ENCODE assay signal across 8 mouse cellular contexts in genomic region chr11:97659267-97659989, GRCm38 (mm10). TPM values are rescaled to one million over a fixed set of nuclear protein-coding genes. Genes with fewer than 3 reads are reported as not detected.
A peak's percentile ranks its signal among the peaks of the same experiment; 100 is the strongest.
DNase-seq lines count a peak whose midpoint lies in the region; ATAC-seq and TF ChIP-seq lines count a peak whose summit lies in the region.

No protein-coding gene starts in this region.

- ATAC-seq in lung, embryonic 14.5 days (ENCODE audit: insufficient read depth), result no peak
- no peak for ATAC-seq in embryonic facial prominence, embryonic 11.5 days (replicated peaks; ENCODE audit: insufficient number of reproducible peaks, low FRiP score, low TSS enrichment, low read depth)

- TF ChIP-seq CTCF in lung, embryonic 14.5 days (IDR thresholded peaks at IDR 0.05; ENCODE audit: low read depth), result no peak

- H3K9ac ChIP-seq in lung, embryonic 14.5 days, result peak overlapping the region; percentile 89
- H3K9ac ChIP-seq in embryonic facial prominence, embryonic 11.5 days (replicated peaks; ENCODE audit: low read length), result peak overlapping the region; percentile 85

- H3K27ac ChIP-seq in lung, embryonic 14.5 days (ENCODE audit: low read depth), result peak overlapping the region; percentile 85
- no peak overlapping the region for H3K27ac ChIP-seq in embryonic facial prominence, embryonic 11.5 days (replicated peaks; ENCODE audit: low read depth, low read length)

- H3K9me3 ChIP-seq in lung, embryonic 14.5 days (ENCODE audit: low read depth, low read length), result no peaks in the 10 kb centered on the region
- no peaks in the 10 kb centered on the region for H3K9me3 ChIP-seq in embryonic facial prominence, embryonic 11.5 days (replicated peaks; ENCODE audit: control insufficient read depth, low read length)

- peak overlapping the region; percentile 89 for H3K4me2 ChIP-seq in lung, embryonic 14.5 days
- peak overlapping the region; percentile 84 for H3K4me2 ChIP-seq in embryonic facial prominence, embryonic 11.5 days (ENCODE audit: low read depth, low read length)

- peaks cover 17% of the 10 kb centered on the region for H3K27me3 ChIP-seq in lung, embryonic 14.5 days (ENCODE audit: insufficient read depth, low read length)
- peaks cover 8% of the 10 kb centered on the region for H3K27me3 ChIP-seq in embryonic facial prominence, embryonic 11.5 days (ENCODE audit: control insufficient read depth, insufficient read depth, low read length)

- 10% methylated on average over 13 of the region's 13 CpGs for WGBS in lung, embryonic 14.5 days
- 13% methylated on average over 13 of the region's 13 CpGs for WGBS in embryonic facial prominence, embryonic 11.5 days

- peaks cover 22% of the 10 kb centered on the region for H3K4me1 ChIP-seq in lung, embryonic 14.5 days (ENCODE audit: insufficient read depth)
- peaks cover 7% of the 10 kb centered on the region for H3K4me1 ChIP-seq in embryonic facial prominence, embryonic 11.5 days (ENCODE audit: control insufficient read depth, insufficient read depth, low read length)

- no peaks in the 10 kb centered on the region for H3K36me3 ChIP-seq in lung, embryonic 14.5 days (ENCODE audit: insufficient read depth)
- no peaks in the 10 kb centered on the region for H3K36me3 ChIP-seq in embryonic facial prominence, embryonic 11.5 days (replicated peaks; ENCODE audit: control insufficient read depth, insufficient read depth, low read depth, low read length)

- peak overlapping the region; percentile 88 for H3K4me3 ChIP-seq in lung, embryonic 14.5 days (ENCODE audit: low read depth, low read length)
- peak overlapping the region; percentile 81 for H3K4me3 ChIP-seq in embryonic facial prominence, embryonic 11.5 days (ENCODE audit: low read depth, low read length)

- peak; percentile 18 for DNase-seq in lung, embryonic 14.5 days
- DNase-seq in lung, postnatal 14 days, result no peak
- no peak for DNase-seq in embryonic facial prominence, embryonic 11.5 days (ENCODE audit: low spot score)
- peak; percentile 90 for DNase-seq in induced T-regulatory cell, adult 2 months (ENCODE audit: low read depth)
- DNase-seq in lung, postnatal 36 days, result peak; percentile 60
- DNase-seq in spleen, postnatal 36 days (ENCODE audit: low spot score in 2 of 2), result peak; percentile 87 to 88
- DNase-seq in MN1 (ENCODE audit: low spot score), result no peak
- no peak for DNase-seq in layer of hippocampus, postnatal 14 days (ENCODE audit: low spot score in 2 of 2)

RNA-seq across cellular contexts. Expression of gene Mllt6, which starts 3.8 kb away (rescaled TPM):
- polyA plus RNA-seq in lung, embryonic 14.5 days (2014; fragmentation: Nextera tagmentation; extraction: Ambion mirVana), result 5.2 TPM in 2 replicates
- 3.7 and 3.9 TPM in 2 replicates for polyA plus RNA-seq in embryonic facial prominence, embryonic 11.5 days (2014; fragmentation: Nextera tagmentation; extraction: Ambion mirVana)
- 10 to 100 TPM; 72.8 to 83.8 TPM for total RNA-seq in layer of hippocampus, postnatal 14 days (2021)

RNA-seq across cellular contexts. Expression of gene Cisd3, which starts 26.2 kb away (rescaled TPM):
- 27.1 and 35.3 TPM in 2 replicates for polyA plus RNA-seq in lung, embryonic 14.5 days (2014; fragmentation: Nextera tagmentation; extraction: Ambion mirVana)
- 11.8 TPM in 2 replicates for polyA plus RNA-seq in embryonic facial prominence, embryonic 11.5 days (2014; fragmentation: Nextera tagmentation; extraction: Ambion mirVana)
- total RNA-seq in layer of hippocampus, postnatal 14 days (2021), result 10 to 100 TPM; 47.1 to 50.2 TPM

RNA-seq across cellular contexts. Expression of gene Epop, which starts 29.9 kb away (rescaled TPM):
- 6.1 and 7.4 TPM in 2 replicates for polyA plus RNA-seq in lung, embryonic 14.5 days (2014; fragmentation: Nextera tagmentation; extraction: Ambion mirVana)
- polyA plus RNA-seq in embryonic facial prominence, embryonic 11.5 days (2014; fragmentation: Nextera tagmentation; extraction: Ambion mirVana), result 9.0 and 9.7 TPM in 2 replicates
- total RNA-seq in layer of hippocampus, postnatal 14 days (2021), result 10 to 100 TPM; 12.1 to 13.5 TPM

RNA-seq across cellular contexts. Expression of gene Pcgf2, which starts 40.9 kb away (rescaled TPM):
- polyA plus RNA-seq in lung, embryonic 14.5 days (2014; fragmentation: Nextera tagmentation; extraction: Ambion mirVana), result 16.0 and 19.7 TPM in 2 replicates
- polyA plus RNA-seq in embryonic facial prominence, embryonic 11.5 days (2014; fragmentation: Nextera tagmentation; extraction: Ambion mirVana), result 18.0 and 21.8 TPM in 2 replicates
- total RNA-seq in layer of hippocampus, postnatal 14 days (2021), result 10 to 100 TPM; 29.9 to 32.7 TPM

RNA-seq across cellular contexts. Expression of gene Psmb3, which starts 43.8 kb away (rescaled TPM):
- polyA plus RNA-seq in lung, embryonic 14.5 days (2014; fragmentation: Nextera tagmentation; extraction: Ambion mirVana), result 496 and 514 TPM in 2 replicates
- 476 and 532 TPM in 2 replicates for polyA plus RNA-seq in embryonic facial prominence, embryonic 11.5 days (2014; fragmentation: Nextera tagmentation; extraction: Ambion mirVana)
- 100 to 1,000 TPM; 140 to 149 TPM for total RNA-seq in layer of hippocampus, postnatal 14 days (2021)

Comparison
In these comparisons a context has a peak if more than half of its experiments do, and no peak if none do; other contexts are left out.
1. DNase-seq: peak in lung, embryonic 14.5 days (single experiment), induced T-regulatory cell, adult 2 months (single experiment), lung, postnatal 36 days (single experiment) and spleen, postnatal 36 days (2 of 2); none in lung, postnatal 14 days (single experiment), embryonic facial prominence, embryonic 11.5 days (single experiment), MN1 (single experiment) and layer of hippocampus, postnatal 14 days (0 of 2).